Mouse (Mus musculus): ENCODE data around the gene Stk10.
A peak's percentile ranks its signal among the peaks of the same experiment; 100 is the strongest.

Stk10 gene

GRCm38 (mm10) chr11:32527006-32527405, 6.1 kb upstream of the Stk10 start:
- no peak for DNase-seq

GRCm38 (mm10) chr11:32530151-32530550, 3.0 kb upstream of the Stk10 start:
- peak; percentile 38 to 43 for DNase-seq

GRCm38 (mm10) chr11:32531871-32532764, 987 bp upstream of the Stk10 start, which contains the start of gene Efcab9:
TSS of gene Efcab9 (minus strand) at chr11:32532081.
- DNase-seq: no peak

GRCm38 (mm10) chr11:32533482-32534261, 567 bp downstream of the Stk10 start:
- DNase-seq: peak; percentile 72 to 82

GRCm38 (mm10) chr11:32534453-32535075, 1.5 kb downstream of the Stk10 start:
- DNase-seq: no peak

- no peak for DNase-seq
Measured at GRCm38 (mm10) chr11:32535646-32536045, 2.5 kb downstream of the Stk10 start.

GRCm38 (mm10) chr11:32536954-32537353, 3.8 kb downstream of the Stk10 start:
- no peak for DNase-seq

- no peak for DNase-seq
Measured at GRCm38 (mm10) chr11:32538435-32538834, 5.3 kb downstream of the Stk10 start.

GRCm38 (mm10) chr11:32538846-32539245, 5.7 kb downstream of the Stk10 start:
- no peak for DNase-seq

- DNase-seq: no peak
Measured at GRCm38 (mm10) chr11:32539717-32540116, 6.6 kb downstream of the Stk10 start.

GRCm38 (mm10) chr11:32540463-32540862, 7.4 kb downstream of the Stk10 start:
- no peak for DNase-seq

GRCm38 (mm10) chr11:32542181-32542580, 9.1 kb downstream of the Stk10 start:
- DNase-seq: no peak

- peak; percentile 72 to 82 for DNase-seq
Measured at GRCm38 (mm10) chr11:32542687-32543411, 9.7 kb downstream of the Stk10 start.

- DNase-seq: no peak
Measured at GRCm38 (mm10) chr11:32544041-32544440, 10.9 kb downstream of the Stk10 start.

GRCm38 (mm10) chr11:32544497-32544896, 11.4 kb downstream of the Stk10 start:
- DNase-seq: no peak

GRCm38 (mm10) chr11:32545605-32546004, 12.5 kb downstream of the Stk10 start:
- no peak for DNase-seq

- no peak for DNase-seq
Measured at GRCm38 (mm10) chr11:32546483-32546882, 13.4 kb downstream of the Stk10 start.

- DNase-seq: no peak
Measured at GRCm38 (mm10) chr11:32547391-32547947, 14.4 kb downstream of the Stk10 start.

GRCm38 (mm10) chr11:32548240-32548639, 15.1 kb downstream of the Stk10 start:
- no peak for DNase-seq

- no peak for DNase-seq
Measured at GRCm38 (mm10) chr11:32549236-32549635, 16.1 kb downstream of the Stk10 start.

GRCm38 (mm10) chr11:32550102-32550501, 17.0 kb downstream of the Stk10 start:
- no peak for DNase-seq

GRCm38 (mm10) chr11:32551056-32551455, 18.0 kb downstream of the Stk10 start:
- DNase-seq: no peak

All from thymus, postnatal 36 days (tissue).